Mouse (Mus musculus) heart, adult 2 months (tissue): ENCODE results near the gene Herc1.

Source experiments
- CTCF ChIP-seq: fragments of 200-600 bp; IDR thresholded peaks from 2 replicates; pipeline ENCODE4 v1.8.1; 2022; ENCODE audit warnings: antibody characterized with exemption, mild to moderate bottlenecking, moderate library complexity
- POLR2A ChIP-seq: fragments of 200-500 bp; IDR thresholded peaks from 2 replicates; pipeline ENCODE4 v1.6.1; 2011; ENCODE audit warnings: mild to moderate bottlenecking, low read depth, low read length, control low read depth; ENCODE audit not compliant: insufficient read depth

DNA sequence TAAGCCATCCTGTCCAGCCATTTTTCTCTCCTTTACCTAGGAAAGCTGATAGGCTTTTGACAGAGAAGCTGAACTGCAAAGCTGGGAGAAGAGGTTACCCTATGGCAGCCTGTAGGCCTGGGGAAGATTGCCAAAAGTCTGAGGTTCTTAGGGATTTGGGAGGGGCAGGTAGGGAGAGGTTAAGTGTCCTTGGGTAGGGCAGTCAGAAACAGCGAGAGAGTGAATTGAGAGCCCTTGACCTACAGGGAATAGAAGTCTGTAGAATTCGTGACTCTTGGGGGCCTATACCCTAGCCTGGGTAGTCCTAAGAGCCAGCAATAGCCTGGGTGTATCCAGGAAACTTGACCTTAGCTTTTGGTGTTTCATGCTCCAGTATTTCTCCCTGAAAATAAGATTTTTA lies 17.9 kb upstream of the Herc1 start:
- TF ChIP-seq CTCF (no peak), POLR2A (no peak)
